Mouse (Mus musculus): ENCODE results near the gene Jag2.
A peak's percentile ranks its signal among the peaks of the same experiment; 100 is the strongest.

Jag2 gene

GRCm38 (mm10) chr12:112929562-112930352, at the start of gene Jag2:
TSS of gene Jag2 (minus strand) at chr12:112929776.
- DNase-seq (ENCODE audit: low read depth in 1 of 2, low spot score in 2 of 2) = no peak

GRCm38 (mm10) chr12:112977156-112977555, 47.6 kb upstream of the Jag2 start:
- no peak for DNase-seq (ENCODE audit: low read depth in 1 of 2, low spot score in 2 of 2)

- DNase-seq (ENCODE audit: low read depth in 1 of 2, low spot score in 2 of 2) = peak in 1 of 2 experiments; percentile 24
These were observed 46.9 kb upstream of the Jag2 start, which contains the start of gene Btbd6 for GRCm38 (mm10) chr12:112976371-112977073. TSS of gene Btbd6 (plus strand) at chr12:112976482.

GRCm38 (mm10) chr12:112974736-112975135, 45.2 kb upstream of the Jag2 start:
- no peak for DNase-seq (ENCODE audit: low read depth in 1 of 2, low spot score in 2 of 2)

GRCm38 (mm10) chr12:112969616-112970015, 40.0 kb upstream of the Jag2 start:
- no peak for DNase-seq (ENCODE audit: low read depth in 1 of 2, low spot score in 2 of 2)

- DNase-seq (ENCODE audit: low read depth in 1 of 2, low spot score in 2 of 2) = no peak
These were observed 39.4 kb upstream of the Jag2 start for GRCm38 (mm10) chr12:112968943-112969342.

- no peak for DNase-seq (ENCODE audit: low read depth in 1 of 2, low spot score in 2 of 2)
These were observed 36.2 kb upstream of the Jag2 start for GRCm38 (mm10) chr12:112965783-112966182.

GRCm38 (mm10) chr12:112961872-112962271, 32.3 kb upstream of the Jag2 start:
- no peak for DNase-seq (ENCODE audit: low read depth in 1 of 2, low spot score in 2 of 2)

- no peak for DNase-seq (ENCODE audit: low read depth in 1 of 2, low spot score in 2 of 2)
These were observed 31.9 kb upstream of the Jag2 start for GRCm38 (mm10) chr12:112961428-112961827.

- no peak for DNase-seq (ENCODE audit: low read depth in 1 of 2, low spot score in 2 of 2)
These were observed 29.8 kb upstream of the Jag2 start for GRCm38 (mm10) chr12:112959421-112959820.

GRCm38 (mm10) chr12:112958303-112958702, 28.7 kb upstream of the Jag2 start:
- DNase-seq (ENCODE audit: low read depth in 1 of 2, low spot score in 2 of 2) = no peak

- DNase-seq (ENCODE audit: low read depth in 1 of 2, low spot score in 2 of 2) = peak; percentile 36 to 67
These were observed 26.2 kb upstream of the Jag2 start for GRCm38 (mm10) chr12:112955800-112956199.

- DNase-seq (ENCODE audit: low read depth in 1 of 2, low spot score in 2 of 2) = no peak
These were observed 23.5 kb upstream of the Jag2 start for GRCm38 (mm10) chr12:112952926-112953565.

- DNase-seq (ENCODE audit: low read depth in 1 of 2, low spot score in 2 of 2) = no peak
These were observed 22.9 kb upstream of the Jag2 start for GRCm38 (mm10) chr12:112952433-112952832.

GRCm38 (mm10) chr12:112951150-112951842, 21.7 kb upstream of the Jag2 start:
- DNase-seq (ENCODE audit: low read depth in 1 of 2, low spot score in 2 of 2) = no peak

- DNase-seq (ENCODE audit: low read depth in 1 of 2, low spot score in 2 of 2) = no peak
These were observed 21.2 kb upstream of the Jag2 start for GRCm38 (mm10) chr12:112950761-112951129.

- peak in 1 of 2 experiments; percentile 33 for DNase-seq (ENCODE audit: low read depth in 1 of 2, low spot score in 2 of 2)
These were observed 20.6 kb upstream of the Jag2 start for GRCm38 (mm10) chr12:112950040-112950760.

- no peak for DNase-seq (ENCODE audit: low read depth in 1 of 2, low spot score in 2 of 2)
These were observed 17.7 kb upstream of the Jag2 start for GRCm38 (mm10) chr12:112947307-112947706.

- no peak for DNase-seq (ENCODE audit: low read depth in 1 of 2, low spot score in 2 of 2)
These were observed 14.1 kb upstream of the Jag2 start for GRCm38 (mm10) chr12:112943669-112944068.
